Mouse (Mus musculus) stomach, postnatal 0 days (tissue): ENCODE results near the gene Nup54.

Experiments
- CTCF ChIP-seq: IDR thresholded peaks from 2 replicates; pipeline ENCODE4 v1.5.1; 2016; ENCODE audit warnings: antibody characterized with exemption, low read depth, mild to moderate bottlenecking, moderate library complexity
- EP300 ChIP-seq: optimal IDR thresholded peaks from 2 replicates; pipeline ENCODE3; 2016; ENCODE audit warnings: antibody characterized with exemption

DNA sequence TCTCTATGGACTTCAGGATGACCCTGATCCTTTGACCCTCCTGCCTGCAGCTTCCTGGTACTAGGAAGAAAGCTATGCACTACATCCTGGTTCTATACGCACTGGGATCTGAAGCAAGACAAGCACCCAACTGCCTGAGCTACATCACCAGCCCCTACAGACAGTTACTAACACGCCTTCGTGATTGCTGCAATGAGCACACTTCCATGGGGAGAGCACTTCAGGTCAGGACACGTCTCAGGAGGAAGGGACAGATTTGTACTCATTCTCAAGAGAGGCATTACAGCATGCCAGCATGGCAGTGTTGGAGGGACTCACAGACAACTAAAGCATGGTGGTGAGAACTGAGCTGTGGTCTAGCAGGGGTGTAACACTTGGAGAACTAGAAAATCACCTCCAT, 36.5 kb upstream of the Nup54 start:
- TF ChIP-seq EP300 (no peak), CTCF (no peak)
